Mouse (Mus musculus): ENCODE results near the gene Rock2. TPM values are rescaled to one million over a fixed set of nuclear protein-coding genes. Genes with fewer than 3 reads are reported as not detected.
"Not testable (repeated sequence)": the region's sequence is repeated elsewhere in the genome, so short reads cannot be mapped to it uniquely, and the experiment has no call there.

Rock2 gene
- total RNA-seq, 2 experiments from 2014 or later, result 71.6 to 89.3 TPM

- DNase-seq (ENCODE audit: low spot score), result no peak
Observed at GRCm38 (mm10) chr12:16999146-16999545, 104.5 kb downstream of the Rock2 start.

- peak; percentile 86 for DNase-seq (ENCODE audit: low spot score)
Observed at GRCm38 (mm10) chr12:16999739-17000497, 105.2 kb downstream of the Rock2 start, which contains the start of gene Pqlc3. Gene Pqlc3 (minus strand): TSS chr12:17000408.

GRCm38 (mm10) chr12:17000628-17001027, 105.9 kb downstream of the Rock2 start:
- DNase-seq (ENCODE audit: low spot score), result no peak

- no peak for DNase-seq (ENCODE audit: low spot score)
Observed at GRCm38 (mm10) chr12:17001211-17001610, 106.5 kb downstream of the Rock2 start.

GRCm38 (mm10) chr12:17009466-17009865, 114.8 kb downstream of the Rock2 start:
- DNase-seq (ENCODE audit: low spot score), result no peak

- peak; percentile 82 for DNase-seq (ENCODE audit: low spot score)
Observed at GRCm38 (mm10) chr12:17011100-17011870, 116.6 kb downstream of the Rock2 start, which contains the start of gene 2410004P03Rik. Gene 2410004P03Rik (minus strand): TSS chr12:17011727.

- DNase-seq (ENCODE audit: low spot score), result no peak
Observed at GRCm38 (mm10) chr12:17012067-17012899, 117.6 kb downstream of the Rock2 start.

GRCm38 (mm10) chr12:17015711-17016110, 121.0 kb downstream of the Rock2 start:
- no peak for DNase-seq (ENCODE audit: low spot score)

- peak; percentile 36 for DNase-seq (ENCODE audit: low spot score)
Observed at GRCm38 (mm10) chr12:17018468-17018867, 123.8 kb downstream of the Rock2 start.

- not testable (repeated sequence) for DNase-seq (ENCODE audit: low spot score)
Observed at GRCm38 (mm10) chr12:17021125-17021524, 126.4 kb downstream of the Rock2 start.

- no peak for DNase-seq (ENCODE audit: low spot score)
Observed at GRCm38 (mm10) chr12:17022145-17022544, 127.5 kb downstream of the Rock2 start.

- DNase-seq (ENCODE audit: low spot score), result no peak
Observed at GRCm38 (mm10) chr12:17024554-17025110, 129.9 kb downstream of the Rock2 start.

- peak; percentile 71 for DNase-seq (ENCODE audit: low spot score)
Observed at GRCm38 (mm10) chr12:17032694-17033463, 138.2 kb downstream of the Rock2 start.

- DNase-seq (ENCODE audit: low spot score), result no peak
Observed at GRCm38 (mm10) chr12:17033464-17033841, 138.8 kb downstream of the Rock2 start.

GRCm38 (mm10) chr12:17034671-17035070, 140.0 kb downstream of the Rock2 start:
- no peak for DNase-seq (ENCODE audit: low spot score)

GRCm38 (mm10) chr12:17035128-17035527, 140.4 kb downstream of the Rock2 start:
- DNase-seq (ENCODE audit: low spot score), result peak; percentile 17

GRCm38 (mm10) chr12:17036532-17036931, 141.8 kb downstream of the Rock2 start:
- DNase-seq (ENCODE audit: low spot score), result no peak

GRCm38 (mm10) chr12:17037053-17037610, 142.4 kb downstream of the Rock2 start:
- no peak for DNase-seq (ENCODE audit: low spot score)
